Mouse (Mus musculus) MEL (cell line): Measurements from ENCODE around the gene Krtcap2. TPM values are rescaled to one million over a fixed set of nuclear protein-coding genes. Genes with fewer than 3 reads are reported as not detected.

Source experiments
- DNase-seq: peaks from one replicate; pipeline ENCODE4 v3.0.0; 2011; ENCODE audit warnings: low read depth, low spot score
- H3K27ac ChIP-seq: 2 replicates; pipeline ENCODE4 v1.5.1; 2012; ENCODE audit warnings: low read depth, mild to moderate bottlenecking, control low read depth, low read length, moderate library complexity; ENCODE audit not compliant: control insufficient read depth
- H3K27me3 ChIP-seq, 2 experiments: fragments of 150-350 bp in 1 of 2; sonication (generic) in 1 of 2; 2 replicates each; pipeline ENCODE4 v1.6.1; 2012; ENCODE audit warnings: low read length in 2 of 2, mild to moderate bottlenecking in 2 of 2, improper control_type of control experiment in 1 of 2, moderate library complexity in 1 of 2; ENCODE audit not compliant: insufficient read depth in 2 of 2, control insufficient read depth in 1 of 2
- H3K36me3 ChIP-seq, 2 experiments: 2 replicates each; pipeline ENCODE4 v1.6.1; 2012 to 2014; ENCODE audit warnings: low read length in 2 of 2, improper control_type of control experiment in 1 of 2, inconsistent platforms in 1 of 2, mild to moderate bottlenecking in 1 of 2; ENCODE audit not compliant: insufficient read depth in 2 of 2, control insufficient read depth in 1 of 2
- H3K4me1 ChIP-seq, 2 experiments: fragments of 150-350 bp in 1 of 2; sonication (generic) in 1 of 2; 2 replicates each; pipeline ENCODE4 v1.6.1; 2012; ENCODE audit warnings: low read length in 2 of 2, improper control_type of control experiment in 1 of 2, mild to moderate bottlenecking in 1 of 2; ENCODE audit not compliant: insufficient read depth in 2 of 2, control insufficient read depth in 1 of 2
- H3K4me3 ChIP-seq, 2 experiments: fragments of 150-350 bp in 1 of 2; sonication (generic) in 1 of 2; 2 replicates each; pipeline ENCODE4 v1.5.1; 2012; ENCODE audit warnings: low read depth in 2 of 2, low read length in 2 of 2, mild to moderate bottlenecking in 2 of 2, moderate library complexity in 2 of 2, control low read depth in 1 of 2, improper control_type of control experiment in 1 of 2; ENCODE audit not compliant: control insufficient read depth in 1 of 2, insufficient read depth in 1 of 2
- H3K79me2 ChIP-seq: 2 replicates; pipeline ENCODE4 v1.6.1; 2012; ENCODE audit warnings: mild to moderate bottlenecking, low read length, moderate library complexity; ENCODE audit not compliant: control insufficient read depth, poor library complexity, insufficient read depth
- H3K9ac ChIP-seq: 2 replicates; pipeline ENCODE4 v1.6.1; 2012; ENCODE audit warnings: low read depth, mild to moderate bottlenecking, control low read depth, low read length, moderate library complexity; ENCODE audit not compliant: control insufficient read depth, poor library complexity, severe bottlenecking
- H3K9me3 ChIP-seq: fragments of 150-350 bp; sonication (generic); replicated peaks from 2 replicates; pipeline ENCODE4 v1.6.1; 2012; ENCODE audit warnings: mild to moderate bottlenecking, low read length, improper control_type of control experiment, moderate library complexity; ENCODE audit not compliant: insufficient read depth
- CTCF ChIP-seq, 3 experiments: IDR thresholded peaks in 2 of 3; conservative IDR thresholded peaks in 1 of 3; 2 replicates each; pipeline ENCODE4 v1.5.1; 2011 to 2012; ENCODE audit warnings: low read length in 3 of 3, low read depth in 2 of 3, mild to moderate bottlenecking in 2 of 3, improper control_type of control experiment in 1 of 3, inconsistent platforms in 1 of 3, mixed read lengths in 1 of 3, moderate library complexity in 1 of 3; ENCODE audit not compliant: control insufficient read depth in 1 of 3, insufficient read depth in 1 of 3, poor library complexity in 1 of 3, severe bottlenecking in 1 of 3
- HCFC1 ChIP-seq: IDR thresholded peaks from 2 replicates; pipeline ENCODE4 v1.6.1; 2012; ENCODE audit warnings: low read depth, mild to moderate bottlenecking, inconsistent platforms, low read length, improper control_type of control experiment, moderate library complexity
- JUND ChIP-seq: IDR thresholded peaks from 2 replicates; pipeline ENCODE4 v1.6.1; 2011; ENCODE audit warnings: low read depth, mild to moderate bottlenecking, improper control_type of control experiment, low read length
- MAFK ChIP-seq: IDR thresholded peaks from 2 replicates; pipeline ENCODE4 v1.6.1; 2011; ENCODE audit warnings: low read depth, mild to moderate bottlenecking, low read length, improper control_type of control experiment, borderline replicate concordance
- MAX ChIP-seq: IDR thresholded peaks from 2 replicates; pipeline ENCODE4 v1.6.1; 2011; ENCODE audit warnings: low read length, improper control_type of control experiment
- MXI1 ChIP-seq: IDR thresholded peaks from 2 replicates; pipeline ENCODE4 v1.6.1; 2011; ENCODE audit warnings: mild to moderate bottlenecking, low read depth, low read length, improper control_type of control experiment
- NELFE ChIP-seq: IDR thresholded peaks from 2 replicates; pipeline ENCODE4 v1.6.1; 2011; ENCODE audit warnings: low read depth, low read length, improper control_type of control experiment
- NRF1 ChIP-seq: IDR thresholded peaks from 2 replicates; pipeline ENCODE4 v1.6.1; 2014; ENCODE audit warnings: low read depth, mild to moderate bottlenecking, inconsistent platforms, low read length, improper control_type of control experiment, moderate library complexity; ENCODE audit not compliant: poor library complexity, insufficient read depth, severe bottlenecking
- POLR2A ChIP-seq, 2 experiments: IDR thresholded peaks; 2 replicates each; pipeline ENCODE4 v1.6.1; 2011 to 2012; ENCODE audit warnings: low read length in 2 of 2, mild to moderate bottlenecking in 2 of 2, control low read depth in 1 of 2, improper control_type of control experiment in 1 of 2, low read depth in 1 of 2, moderate library complexity in 1 of 2; ENCODE audit not compliant: control insufficient read depth in 1 of 2, insufficient read depth in 1 of 2, poor library complexity in 1 of 2
- RCOR1 ChIP-seq: IDR thresholded peaks from 2 replicates; pipeline ENCODE4 v1.6.1; 2012; ENCODE audit warnings: low read depth, mild to moderate bottlenecking, inconsistent platforms, low read length, improper control_type of control experiment
- SIN3A ChIP-seq: IDR thresholded peaks from 2 replicates; pipeline ENCODE4 v1.6.1; 2012; ENCODE audit warnings: low read length, improper control_type of control experiment, inconsistent platforms
- SMC3 ChIP-seq: IDR thresholded peaks from 2 replicates; pipeline ENCODE4 v1.6.1; 2011; ENCODE audit warnings: low read depth, low read length, improper control_type of control experiment
- TBP ChIP-seq: IDR thresholded peaks from 2 replicates; pipeline ENCODE4 v1.8.0; 2011; ENCODE audit warnings: low read depth, low read length, improper control_type of control experiment
- TCF12 ChIP-seq: IDR thresholded peaks from 2 replicates; pipeline ENCODE4 v1.6.1; 2014; ENCODE audit warnings: low read depth, mild to moderate bottlenecking, inconsistent platforms, low read length, improper control_type of control experiment, moderate library complexity
- UBTF ChIP-seq: IDR thresholded peaks from 2 replicates; pipeline ENCODE4 v1.6.1; 2012; ENCODE audit warnings: low read depth, mild to moderate bottlenecking, inconsistent platforms, low read length, improper control_type of control experiment, moderate library complexity, borderline replicate concordance; ENCODE audit not compliant: insufficient read depth
- USF1 ChIP-seq: IDR thresholded peaks from 2 replicates; pipeline ENCODE4 v1.6.1; 2014; ENCODE audit warnings: low read depth, mild to moderate bottlenecking, inconsistent platforms, low read length, improper control_type of control experiment, moderate library complexity
- USF2 ChIP-seq, 2 experiments: IDR thresholded peaks; 2 replicates each; pipeline ENCODE4 v1.6.1; 2011 to 2012; ENCODE audit warnings: improper control_type of control experiment in 2 of 2, low read length in 2 of 2, borderline replicate concordance in 1 of 2, inconsistent platforms in 1 of 2, low read depth in 1 of 2, mild to moderate bottlenecking in 1 of 2; ENCODE audit not compliant: insufficient read depth in 1 of 2
- ZKSCAN1 ChIP-seq: IDR thresholded peaks from 2 replicates; pipeline ENCODE4 v1.6.1; 2012; ENCODE audit warnings: low read depth, mild to moderate bottlenecking, inconsistent platforms, low read length, improper control_type of control experiment, moderate library complexity
- ZNF384 ChIP-seq: IDR thresholded peaks from 2 replicates; pipeline ENCODE4 v1.6.1; 2012; ENCODE audit warnings: low read depth, mild to moderate bottlenecking, inconsistent platforms, low read length, improper control_type of control experiment
- polyA plus RNA-seq, 2 experiments: library from polyadenylated mRNA; stranded (reverse) in 1 of 2; unstranded in 1 of 2; fragments of >175 nt in 1 of 2; fragments of >200 nt in 1 of 2; gene quantifications; 2 replicates each; pipeline versions ENCODE4 v1.2.1 to v1.2.4; 2012; ENCODE audit warnings: low replicate concordance in 2 of 2, low read depth in 1 of 2; ENCODE audit not compliant: insufficient read length in 2 of 2, insufficient read depth in 1 of 2, missing spikeins in 1 of 2
- total RNA-seq: library from RNA; depleted of rRNA; stranded (reverse); fragments of 300-350 nt; gene quantifications from 2 replicates; pipeline ENCODE4 v1.2.3, GENCODE M21; 2012

Krtcap2 gene
- total and polyA plus RNA-seq, 3 experiments: 171 to 497 TPM; not detected in 1

GRCm38 (mm10) chr3:89279153-89279890, 33.6 kb downstream of the Krtcap2 start:
- Histone ChIP-seq H3K4me3 (peak overlapping the region; percentile 24 to 41; a peak in 3 of 4 replicates), H3K4me1 (no peaks in the 10 kb centered on the region), H3K36me3 (no peaks in the 10 kb centered on the region), H3K79me2 (no peaks in the 10 kb centered on the region), H3K9ac (no peak overlapping the region; the same call in 1 of the 2 replicates), H3K27ac (no peak overlapping the region), H3K27me3 (peaks cover 29 to 42% of the 10 kb centered on the region in 2 experiments), H3K9me3 (no peaks in the 10 kb centered on the region)
- peak; percentile 62 for DNase-seq
- TF ChIP-seq RCOR1: no peak
- TF ChIP-seq MAX: no peak

- H3K27ac ChIP-seq: no peak overlapping the region
- H3K27me3 ChIP-seq: peaks cover 29 to 40% of the 10 kb centered on the region in 2 experiments
- H3K9me3 ChIP-seq: no peaks in the 10 kb centered on the region
- H3K36me3 ChIP-seq: no peaks in the 10 kb centered on the region
- 0 out of 4 replicates have a peak, but pooled peaks cover 0 to 2% of the 10 kb centered on the region in 2 experiments for H3K4me1 ChIP-seq
- no peaks in the 10 kb centered on the region for H3K79me2 ChIP-seq
- TF ChIP-seq NELFE (no peak), ZKSCAN1 (no peak), JUND (no peak), SIN3A (no peak), MXI1 (no peak), TBP (no peak), TCF12 (no peak), UBTF (no peak), HCFC1 (no peak), USF1 (no peak), SMC3 (no peak), ZNF384 (no peak), MAFK (no peak), CTCF (IDR thresholded peaks at IDR 0.05 in 2 of 3, conservative IDR thresholded peaks at IDR 0.05 in 1 of 3; ENCODE audit: control insufficient read depth in 1 of 3, insufficient read depth in 1 of 3, low read depth in 2 of 3, low read length in 3 of 3, poor library complexity in 1 of 3, severe bottlenecking in 1 of 3) (no peak), USF2 (IDR thresholded peaks at IDR 0.05; ENCODE audit: borderline replicate concordance in 1 of 2, insufficient read depth in 1 of 2, low read depth in 1 of 2, low read length in 2 of 2) (no peak), POLR2A (IDR thresholded peaks at IDR 0.05; ENCODE audit: control insufficient read depth in 1 of 2, insufficient read depth in 1 of 2, low read depth in 1 of 2, low read length in 2 of 2, poor library complexity in 1 of 2) (no peak), NRF1 (no peak)
- no peak overlapping the region for H3K9ac ChIP-seq
- no peak overlapping the region for H3K4me3 ChIP-seq
- no peak for DNase-seq
Observed at GRCm38 (mm10) chr3:89280050-89280605, 34.4 kb downstream of the Krtcap2 start.
